9 mouse cellular contexts compared by ENCODE assay signal in genomic region chr11:3964416-3965172, GRCm38 (mm10). TPM values are rescaled to one million over a fixed set of nuclear protein-coding genes. Genes with fewer than 3 reads are reported as not detected.
DNase-seq lines count a peak whose midpoint lies in the region; ATAC-seq and TF ChIP-seq lines count a peak whose summit lies in the region.
"Had no signal": no experiment of that assay in that cellular context is flagged by ENCODE, and none has a peak within 500 bp of the region (broad histone marks: within the 10 kb centered on the region; RNA-seq: fewer than 3 reads in every experiment).

No protein-coding gene starts in this region.

- peak; percentile 25 for DNase-seq in heart, adult 11 months
- no peak for DNase-seq in heart, adult 18-20 months
- no peak for DNase-seq in heart, postnatal 0 days (ENCODE audit: low spot score)
- no peak for DNase-seq in ovary, postnatal 10 days (ENCODE audit: low spot score)
- no peak for DNase-seq in layer of hippocampus, adult 9-11 months
- DNase-seq in cerebellum, postnatal 36 days: no peak

- no peak; the same call in 1 of the 2 replicates for ATAC-seq in heart, postnatal 0 days (ENCODE audit: insufficient read depth, low read depth)
- peak; percentile 47 for ATAC-seq in megakaryocyte progenitor cell, adult 5-6 weeks (replicated peaks; ENCODE audit: poor library complexity)

- H3K9ac ChIP-seq in heart, postnatal 0 days (replicated peaks; ENCODE audit: low read depth, low read length): peak overlapping the region; percentile 74

- H3K36me3 ChIP-seq in E14TG2a.4 (ENCODE audit: insufficient read depth, low read length): peaks cover 40% of the 10 kb centered on the region
- H3K36me3 ChIP-seq in heart, postnatal 0 days (replicated peaks; ENCODE audit: control insufficient read depth, insufficient read depth, low read length): peaks cover 15% of the 10 kb centered on the region

- no peak for TF ChIP-seq EP300 in heart, postnatal 0 days (IDR thresholded peaks at IDR 0.05; ENCODE audit: low read depth)

- H3K27me3 ChIP-seq in E14TG2a.4 (ENCODE audit: insufficient read depth, low read length): no peaks in the 10 kb centered on the region
- H3K27me3 ChIP-seq in heart, postnatal 0 days (ENCODE audit: control insufficient read depth, insufficient read depth, low read length): no peaks in the 10 kb centered on the region

- H3K27ac ChIP-seq in heart, postnatal 0 days (ENCODE audit: low read depth): peak overlapping the region; percentile 83

- no peaks in the 10 kb centered on the region for H3K9me3 ChIP-seq in E14TG2a.4 (ENCODE audit: low read length)
- H3K9me3 ChIP-seq in heart, postnatal 0 days (replicated peaks; ENCODE audit: control insufficient read depth, low read length): no peaks in the 10 kb centered on the region

- peak overlapping the region; percentile 74 for H3K4me2 ChIP-seq in heart, postnatal 0 days (ENCODE audit: low read depth, low read length)

- TF ChIP-seq CTCF in E14TG2a.4 (conservative IDR thresholded peaks at IDR 0.05; ENCODE audit: low read length): no peak
- no peak for TF ChIP-seq CTCF in heart, postnatal 0 days (IDR thresholded peaks at IDR 0.05; ENCODE audit: low read depth)

- peaks cover 64% of the 10 kb centered on the region for H3K4me1 ChIP-seq in E14TG2a.4 (replicated peaks; ENCODE audit: low read depth, low read length)
- H3K4me1 ChIP-seq in heart, postnatal 0 days (ENCODE audit: control insufficient read depth, insufficient read depth): peaks cover 11% of the 10 kb centered on the region

- 11% methylated on average over 11 of the region's 11 CpGs for WGBS in heart, postnatal 0 days

- peak overlapping the region; percentile 89 for H3K4me3 ChIP-seq in E14TG2a.4 (replicated peaks; ENCODE audit: low read length)
- H3K4me3 ChIP-seq in heart, postnatal 0 days (ENCODE audit: low read depth, low read length): peak overlapping the region; percentile 75

RNA-seq across cellular contexts. Expression of gene Pes1, which starts 0.8 kb away (rescaled TPM):
- total RNA-seq in heart, adult 18-20 months (2021): 10 to 100 TPM; 27.4 to 27.6 TPM
- total RNA-seq in heart, postnatal 0 days (2014; rRNA removed; ENCODE audit: low replicate concordance): 24.9 and 39.7 TPM in 2 replicates
- 28.8 and 29.8 TPM in 2 replicates for polyA plus RNA-seq in heart, postnatal 0 days (2015; fragmentation: Nextera tagmentation; extraction: Ambion mirVana)
- total RNA-seq in megakaryocyte progenitor cell, adult 5-6 weeks (2015): 67.7 and 87.4 TPM in 2 replicates
- total RNA-seq in megakaryocyte progenitor cell, adult 5-6 weeks (2017): 168 and 183 TPM in 2 replicates

RNA-seq across cellular contexts. Expression of gene 4930556J24Rik, which starts 12.0 kb away (rescaled TPM):
- not detected for total RNA-seq in heart, adult 18-20 months (2021)
- total RNA-seq in heart, postnatal 0 days (2014; rRNA removed; ENCODE audit: low replicate concordance): not detected in 2 replicates
- not detected in 2 replicates for polyA plus RNA-seq in heart, postnatal 0 days (2015; fragmentation: Nextera tagmentation; extraction: Ambion mirVana)
- total RNA-seq in megakaryocyte progenitor cell, adult 5-6 weeks (2015): not detected in 2 replicates
- not detected in 2 replicates for total RNA-seq in megakaryocyte progenitor cell, adult 5-6 weeks (2017)
- polyA plus RNA-seq: large intestine, adult 2 months had no signal

RNA-seq across cellular contexts. Expression of gene Gal3st1, which starts 18.8 kb away (rescaled TPM):
- under 1 TPM; 0.15 to 0.23 TPM for total RNA-seq in heart, adult 18-20 months (2021)
- total RNA-seq in heart, postnatal 0 days (2014; rRNA removed; ENCODE audit: low replicate concordance): 0.81 TPM in 1 of 2 replicates, not detected in the other
- polyA plus RNA-seq in heart, postnatal 0 days (2015; fragmentation: Nextera tagmentation; extraction: Ambion mirVana): 0.14 and 0.37 TPM in 2 replicates
- 0.37 TPM in 1 of 2 replicates, not detected in the other for total RNA-seq in megakaryocyte progenitor cell, adult 5-6 weeks (2015)
- 0.30 and 0.75 TPM in 2 replicates for total RNA-seq in megakaryocyte progenitor cell, adult 5-6 weeks (2017)

RNA-seq across cellular contexts. Expression of gene Tcn2, which starts 32.6 kb away (rescaled TPM):
- 10 to 100 TPM; 37.9 to 50.5 TPM for total RNA-seq in heart, adult 18-20 months (2021)
- total RNA-seq in heart, postnatal 0 days (2014; rRNA removed; ENCODE audit: low replicate concordance): 110 and 113 TPM in 2 replicates
- polyA plus RNA-seq in heart, postnatal 0 days (2015; fragmentation: Nextera tagmentation; extraction: Ambion mirVana): 67.2 and 67.4 TPM in 2 replicates
- 87.8 and 102 TPM in 2 replicates for total RNA-seq in megakaryocyte progenitor cell, adult 5-6 weeks (2015)
- 40.8 and 50.5 TPM in 2 replicates for total RNA-seq in megakaryocyte progenitor cell, adult 5-6 weeks (2017)

RNA-seq across cellular contexts. Expression of gene Slc35e4, which starts 50.1 kb away (rescaled TPM):
- 1 to 10 TPM; 3.5 TPM for total RNA-seq in heart, adult 18-20 months (2021)
- total RNA-seq in heart, postnatal 0 days (2014; rRNA removed; ENCODE audit: low replicate concordance): 9.8 and 11.2 TPM in 2 replicates
- polyA plus RNA-seq in heart, postnatal 0 days (2015; fragmentation: Nextera tagmentation; extraction: Ambion mirVana): 3.0 and 3.2 TPM in 2 replicates
- 0.94 and 2.5 TPM in 2 replicates for total RNA-seq in megakaryocyte progenitor cell, adult 5-6 weeks (2015)
- total RNA-seq in megakaryocyte progenitor cell, adult 5-6 weeks (2017): 1.5 and 3.0 TPM in 2 replicates
